ENCODE assay signal across 26 mouse cellular contexts in the genomic region with DNA sequence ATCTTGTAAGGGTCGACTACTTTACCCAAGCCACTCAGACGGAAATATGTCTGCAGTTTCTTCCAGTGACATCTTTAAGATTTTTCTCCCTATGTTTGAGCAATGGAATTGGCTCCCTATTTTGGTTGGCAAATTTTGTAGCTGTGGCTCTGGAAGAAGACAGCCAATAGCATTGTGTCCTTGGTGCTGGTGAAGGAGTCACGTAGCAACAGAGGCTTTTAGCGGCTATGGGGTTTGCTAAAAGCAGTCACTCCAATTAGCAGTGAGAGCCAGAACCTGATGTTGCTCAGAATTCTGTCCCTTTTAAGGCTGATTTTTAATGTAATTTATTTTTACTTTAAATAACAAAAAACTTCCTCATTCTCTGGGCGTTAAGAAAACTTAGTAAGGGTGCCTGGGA. TPM values are rescaled to one million over a fixed set of nuclear protein-coding genes. Genes with fewer than 3 reads are reported as not detected.
"Had no signal": no experiment of that assay in that cellular context is flagged by ENCODE, and none has a peak within 500 bp of the region (broad histone marks: within the 10 kb centered on the region; RNA-seq: fewer than 3 reads in every experiment).

No protein-coding gene starts in this region.

- H3K27ac ChIP-seq: embryonic facial prominence, embryonic 10.5 days; embryonic facial prominence, embryonic 12.5 days; embryonic facial prominence, embryonic 13.5 days; embryonic facial prominence, embryonic 15.5 days; forebrain, embryonic 12.5 days; forebrain, embryonic 13.5 days; forebrain, embryonic 15.5 days; gastrocnemius, adult 2 months; heart, adult 2 months had no signal

- H3K9me3 ChIP-seq: embryonic facial prominence, embryonic 10.5 days; embryonic facial prominence, embryonic 12.5 days; embryonic facial prominence, embryonic 13.5 days; embryonic facial prominence, embryonic 15.5 days; forebrain, embryonic 12.5 days; forebrain, embryonic 13.5 days; forebrain, embryonic 15.5 days had no signal

- H3K9ac ChIP-seq: embryonic facial prominence, embryonic 12.5 days; embryonic facial prominence, embryonic 13.5 days; embryonic facial prominence, embryonic 15.5 days; forebrain, embryonic 12.5 days; forebrain, embryonic 13.5 days; forebrain, embryonic 15.5 days had no signal

- ATAC-seq: forebrain, embryonic 13.5 days; forebrain, embryonic 14.5 days; forebrain, embryonic 15.5 days; forebrain, embryonic 16.5 days had no signal

- H3K27me3 ChIP-seq: embryonic facial prominence, embryonic 12.5 days; embryonic facial prominence, embryonic 13.5 days; embryonic facial prominence, embryonic 15.5 days; forebrain, embryonic 12.5 days; forebrain, embryonic 13.5 days; forebrain, embryonic 15.5 days had no signal

- H3K4me2 ChIP-seq: embryonic facial prominence, embryonic 12.5 days; embryonic facial prominence, embryonic 13.5 days; embryonic facial prominence, embryonic 15.5 days; forebrain, embryonic 12.5 days; forebrain, embryonic 13.5 days; forebrain, embryonic 15.5 days had no signal

- H3K4me3 ChIP-seq: embryonic facial prominence, embryonic 10.5 days; embryonic facial prominence, embryonic 12.5 days; embryonic facial prominence, embryonic 13.5 days; embryonic facial prominence, embryonic 15.5 days; erythroblast, embryonic 14.5 days; forebrain, embryonic 12.5 days; forebrain, embryonic 13.5 days; forebrain, embryonic 15.5 days; gastrocnemius, adult 2 months; heart, adult 2 months had no signal

- DNase-seq: cerebellum, adult 8-10 months; cerebellum, adult 9-10 months; cerebellum, adult 9-11 months; cerebellum, postnatal 10 days; cerebellum, postnatal 14 days; cerebellum, postnatal 25 days; cerebellum, postnatal 36 days; embryo, embryonic 11 days; gastrocnemius, adult 2 months; gastrocnemius, postnatal 10 days; gastrocnemius, postnatal 14 days; gastrocnemius, postnatal 25 days; gastrocnemius, postnatal 36 days; heart, adult 11 months; heart, adult 18-20 months; heart, adult 2 months had no signal

- H3K36me3 ChIP-seq: embryonic facial prominence, embryonic 10.5 days; embryonic facial prominence, embryonic 12.5 days; embryonic facial prominence, embryonic 13.5 days; embryonic facial prominence, embryonic 15.5 days; forebrain, embryonic 12.5 days; forebrain, embryonic 15.5 days had no signal

- H3K4me1 ChIP-seq: embryonic facial prominence, embryonic 10.5 days; embryonic facial prominence, embryonic 12.5 days; embryonic facial prominence, embryonic 13.5 days; embryonic facial prominence, embryonic 15.5 days; forebrain, embryonic 12.5 days; forebrain, embryonic 13.5 days; forebrain, embryonic 15.5 days had no signal

RNA-seq across cellular contexts. Expression of a gene that starts 54.0 kb away (rescaled TPM):
- polyA plus RNA-seq: forebrain, embryonic 13.5 days had no signal
